Mouse (Mus musculus) 416B (cell line): ENCODE results near the gene Rasgef1a.
A peak's percentile ranks its signal among the peaks of the same experiment; 100 is the strongest.

Source experiments
- DNase-seq: peaks from one replicate; pipeline ENCODE4 v3.0.0; 2011; ENCODE audit warnings: low read depth

The Rasgef1a gene

DNA sequence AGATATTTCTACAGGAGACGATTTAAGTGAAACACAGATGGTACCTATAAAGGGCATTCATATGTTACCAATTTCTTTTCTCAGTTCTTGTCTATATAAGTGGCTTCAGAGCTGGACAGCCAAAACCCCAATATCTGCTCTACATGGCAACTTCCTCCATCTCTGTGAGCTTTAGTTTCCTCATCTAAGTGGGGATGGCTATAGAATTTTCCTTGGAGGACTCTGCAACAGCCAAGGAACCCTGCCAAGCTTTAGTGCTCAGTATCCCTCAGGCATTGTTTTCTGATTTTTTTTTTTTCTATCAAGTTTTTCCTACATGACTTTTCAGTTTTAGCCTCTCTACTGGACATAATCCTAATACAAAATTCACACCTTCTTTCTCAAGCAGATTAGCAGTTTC, 123.2 kb downstream of the Rasgef1a start:
- DNase-seq, result peak; percentile 23

DNA sequence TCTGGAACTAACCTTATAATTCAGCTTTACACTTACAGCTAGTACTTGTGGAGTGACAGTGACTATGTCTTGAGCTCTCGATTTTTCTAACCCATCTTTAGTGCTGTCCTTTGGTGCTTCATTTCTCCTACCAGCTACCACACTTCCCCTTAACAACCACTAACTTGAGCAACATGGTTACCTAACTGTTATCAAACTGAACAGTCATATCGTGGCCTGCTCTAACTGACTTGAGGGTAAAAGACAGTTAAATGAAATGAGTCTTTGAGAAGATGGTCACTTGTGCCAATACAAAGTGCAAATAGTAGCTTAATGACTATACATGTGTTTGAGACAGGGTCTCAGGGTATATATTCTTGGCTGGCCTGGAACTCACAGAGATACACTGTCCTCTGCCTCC, 125.9 kb downstream of the Rasgef1a start:
- peak; percentile 91 for DNase-seq

DNA sequence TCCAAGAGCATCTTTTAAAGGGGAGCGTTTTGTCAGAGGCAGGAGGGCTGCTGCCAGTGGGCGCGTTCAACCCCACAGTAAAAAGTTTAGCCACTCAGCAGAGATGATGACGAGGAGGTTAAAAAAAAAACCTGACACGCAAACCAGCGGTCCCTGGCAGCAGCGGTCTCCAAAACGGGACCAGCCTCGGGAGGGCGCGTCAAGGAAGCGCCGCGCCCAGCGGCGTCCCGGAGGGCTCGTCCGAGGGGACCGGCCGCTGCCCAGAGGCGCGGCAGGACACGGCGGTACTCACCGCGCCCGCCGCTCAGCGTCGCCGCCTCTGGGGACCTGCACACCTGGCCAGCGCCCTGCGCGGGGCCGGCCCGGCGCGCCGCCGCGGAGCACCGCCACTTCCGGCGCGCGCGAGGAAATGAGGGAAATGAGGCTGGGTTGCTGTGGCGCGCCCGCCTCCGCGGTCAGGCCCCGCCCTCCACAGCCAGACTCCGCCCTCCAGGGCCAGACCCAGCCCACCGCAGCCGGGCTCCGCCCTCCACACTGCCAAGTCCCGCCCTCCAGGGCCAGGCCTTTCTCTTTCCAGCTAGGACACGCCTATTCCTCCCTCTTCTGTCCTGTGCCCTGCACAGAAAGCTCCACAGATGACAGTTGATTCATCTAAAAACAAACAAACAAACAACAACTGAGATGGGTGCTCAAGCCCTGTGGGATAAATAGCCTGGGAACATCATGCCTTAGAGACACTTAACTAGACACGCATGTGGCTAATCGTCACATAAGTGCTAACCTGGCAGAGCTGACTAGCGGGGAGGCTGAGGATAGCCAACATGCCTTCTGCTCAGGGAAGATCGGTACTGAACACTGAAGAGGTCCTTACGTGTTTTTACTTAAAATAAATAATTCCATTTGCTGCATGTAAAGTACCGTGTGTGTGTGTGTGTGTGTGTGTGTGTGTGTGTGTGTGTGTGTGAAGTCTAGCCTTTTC, 127.8 kb downstream of the Rasgef1a start, which contains the start of gene Csgalnact2:
Csgalnact2 (minus strand) TSS at position 410 of the 979 bp plus-strand sequence.
- peak; percentile 92 for DNase-seq

GRCm38 (mm10) chr6:118140961-118141360, 129.7 kb downstream of the Rasgef1a start:
- DNase-seq, result no peak
